Mouse (Mus musculus) lung, postnatal 0 days (tissue): ENCODE measurements around the gene Phf5a.

Experiments
- CTCF ChIP-seq: IDR thresholded peaks from 2 replicates; pipeline ENCODE4 v1.5.1; 2016; ENCODE audit warnings: antibody characterized with exemption, mild to moderate bottlenecking
- EP300 ChIP-seq: IDR thresholded peaks from 2 replicates; pipeline ENCODE4 v1.6.1; 2016; ENCODE audit warnings: antibody characterized with exemption, mild to moderate bottlenecking, control low read depth

GRCm38 (mm10) chr15:81836124-81836821, 35.4 kb downstream of the Phf5a start:
- TF ChIP-seq CTCF (peak; percentile 10; the same call in 1 of the 2 replicates), EP300 (peak; percentile 70)
